Mouse (Mus musculus) spleen, postnatal 14 days (tissue): ENCODE measurements around the gene Fam83g.

Experiments used
- DNase-seq, 2 experiments: peaks; one replicate each; pipeline ENCODE4 v3.0.0; 2021 to 2022; ENCODE audit warnings: low spot score in 2 of 2

The Fam83g gene

DNA sequence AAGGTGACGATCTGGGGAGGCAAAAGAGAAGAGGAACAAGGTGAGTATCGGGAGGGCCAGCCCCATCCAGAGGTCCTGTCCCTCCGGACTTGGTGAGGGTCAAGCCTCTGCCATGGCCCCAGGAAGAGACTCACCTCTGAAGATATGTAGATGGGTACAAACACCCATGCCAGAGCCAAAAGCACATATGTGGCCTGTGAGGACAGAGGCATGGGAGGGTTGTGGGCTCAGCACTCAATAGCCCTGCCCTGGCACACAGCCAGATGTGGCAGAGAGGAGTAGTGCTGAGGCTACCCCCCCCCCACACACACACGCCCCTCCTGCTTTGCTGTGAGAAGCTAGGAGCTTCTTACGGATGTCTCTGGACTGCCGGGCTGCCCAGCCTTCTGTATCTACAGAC lies 31.2 kb downstream of the Fam83g start:
- no peak for DNase-seq

DNA sequence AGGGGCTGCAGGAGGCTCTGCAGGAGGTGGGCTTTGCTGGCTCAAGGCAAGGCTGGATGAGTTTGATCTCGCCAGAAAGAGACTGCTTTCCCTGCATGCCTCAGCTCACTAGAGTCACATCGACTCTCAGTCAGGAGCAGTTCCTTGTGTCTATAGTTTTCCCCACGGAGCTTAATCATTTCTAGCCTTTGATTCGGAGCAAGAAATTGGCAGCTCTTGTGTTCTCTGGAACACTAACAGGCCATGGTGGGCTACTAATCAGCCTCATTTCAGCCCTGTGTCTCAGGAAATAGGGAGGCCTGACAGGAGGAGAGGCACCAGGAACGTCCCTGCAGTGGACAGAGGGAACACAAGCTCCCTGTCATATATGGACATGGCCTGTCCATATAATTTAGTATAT lies 34.1 kb downstream of the Fam83g start:
- DNase-seq: no peak

DNA sequence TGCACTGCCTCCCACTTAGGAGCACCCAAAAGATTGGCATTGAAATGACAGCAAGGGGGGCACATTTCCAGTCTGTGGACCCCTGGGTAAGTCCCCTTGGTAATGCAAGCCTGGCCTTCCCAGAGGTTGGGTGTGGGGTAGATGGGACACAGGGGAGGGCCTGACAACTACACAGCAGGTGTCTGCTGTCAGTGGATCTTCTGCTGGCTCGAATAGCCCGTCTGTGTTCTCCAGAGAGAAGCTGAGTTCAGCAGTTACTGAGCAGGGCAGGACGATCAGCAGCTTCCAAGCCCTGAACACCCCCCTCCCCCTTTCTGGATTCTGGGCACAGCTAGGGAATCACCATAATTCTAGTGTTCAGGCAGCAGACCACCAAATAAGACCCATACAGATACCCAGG lies 35.5 kb downstream of the Fam83g start:
- DNase-seq: no peak

DNA sequence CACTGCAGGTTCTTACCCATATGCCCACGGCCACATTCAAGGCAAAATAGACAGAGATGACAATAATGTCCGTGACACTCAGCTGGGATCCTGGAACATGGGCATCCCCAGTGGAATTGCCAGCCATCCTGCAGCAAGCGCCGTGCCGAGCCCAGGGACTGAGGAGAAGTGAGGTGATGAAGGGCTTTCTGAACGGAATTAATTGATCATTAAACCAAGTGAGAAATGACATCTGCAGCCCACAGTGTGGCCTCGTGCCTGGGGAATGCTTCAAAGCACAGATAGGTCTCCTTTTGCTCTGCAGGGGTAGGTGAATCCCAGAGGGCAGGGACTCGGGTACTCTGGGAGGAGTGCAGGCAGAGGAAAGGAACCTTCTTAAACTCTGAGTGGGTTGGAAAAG lies 35.9 kb downstream of the Fam83g start:
- DNase-seq: no peak

DNA sequence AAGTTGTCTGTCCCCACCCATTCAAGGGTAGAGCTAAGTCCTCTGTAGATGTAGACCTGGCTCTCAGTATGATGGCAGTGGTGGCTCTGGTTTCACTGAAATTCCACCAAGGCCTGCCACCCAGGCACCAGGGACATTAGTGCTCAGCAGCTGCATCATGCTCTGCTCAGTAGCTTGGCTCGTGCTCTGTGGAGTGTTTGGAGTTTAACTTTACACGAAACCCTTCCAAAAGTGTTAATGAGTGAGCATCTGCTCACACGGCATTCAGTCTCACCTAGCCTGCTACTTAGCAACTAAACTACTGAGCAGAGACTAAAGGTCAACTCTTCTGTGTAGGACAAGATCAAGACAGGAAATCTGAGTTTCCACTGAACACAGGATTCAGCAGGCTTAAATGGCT lies 36.7 kb downstream of the Fam83g start, which contains the start of gene Slc5a10:
Gene Slc5a10 (minus strand): TSS at position 191 of the 400 bp plus-strand sequence.
- no peak for DNase-seq

DNA sequence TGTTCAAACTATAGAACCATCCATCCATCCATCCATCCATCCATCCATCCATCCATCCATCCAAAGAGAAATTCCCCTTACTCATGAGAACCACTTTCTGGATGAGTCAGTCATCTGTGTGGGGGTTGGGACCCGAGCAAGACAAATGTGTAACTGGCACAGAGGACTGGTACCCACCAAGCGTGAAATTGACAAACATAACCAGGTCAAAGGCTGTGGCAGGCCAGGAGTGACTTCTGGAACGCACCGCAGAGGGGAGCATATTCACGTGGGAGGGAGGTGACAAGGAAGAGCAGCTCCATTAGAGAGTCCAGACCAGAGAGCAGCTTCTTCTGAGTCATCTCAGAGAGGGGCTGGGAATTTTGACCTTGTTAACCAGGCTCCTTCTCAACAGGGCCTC lies 38.2 kb downstream of the Fam83g start:
- DNase-seq: no peak

DNA sequence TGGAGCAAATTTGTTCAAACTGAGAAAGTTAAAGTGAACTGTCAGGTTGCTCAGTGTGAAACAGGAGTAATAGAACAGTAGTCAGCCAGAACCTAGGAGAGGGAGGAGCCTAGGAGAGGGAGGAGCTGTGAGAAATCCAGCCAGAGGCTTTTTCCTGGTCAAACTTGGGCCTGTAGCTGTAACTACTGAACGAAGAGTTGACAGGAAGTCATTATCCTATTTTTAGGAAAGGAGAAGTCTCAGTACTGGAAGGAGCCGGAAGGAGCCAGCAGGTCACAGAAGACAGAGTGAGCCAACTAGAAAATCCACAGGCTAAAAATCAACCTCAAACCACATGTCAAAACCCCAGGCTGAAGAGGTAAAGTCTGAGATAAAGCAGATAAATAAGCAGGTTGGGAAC lies 44.1 kb downstream of the Fam83g start:
- no peak for DNase-seq

DNA sequence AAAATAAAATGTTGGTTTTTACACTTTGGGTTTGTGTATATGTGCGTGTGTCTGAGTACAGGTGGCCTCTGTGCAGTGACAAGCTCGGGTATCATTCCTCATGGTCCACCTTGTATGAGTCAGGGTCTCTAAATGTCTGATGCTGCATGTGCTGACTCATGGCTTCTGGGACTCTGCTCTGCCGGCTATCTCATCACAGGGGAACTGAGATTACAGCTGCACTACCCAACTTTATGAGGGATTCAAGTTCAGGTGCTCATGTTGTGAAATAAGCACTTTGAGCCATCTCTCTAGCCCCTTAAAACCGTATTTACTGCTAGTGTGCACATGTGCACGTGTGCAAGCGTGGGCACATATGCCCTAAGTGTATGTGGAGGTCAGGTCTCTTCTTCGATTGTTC lies 48.8 kb downstream of the Fam83g start:
- no peak for DNase-seq

DNA sequence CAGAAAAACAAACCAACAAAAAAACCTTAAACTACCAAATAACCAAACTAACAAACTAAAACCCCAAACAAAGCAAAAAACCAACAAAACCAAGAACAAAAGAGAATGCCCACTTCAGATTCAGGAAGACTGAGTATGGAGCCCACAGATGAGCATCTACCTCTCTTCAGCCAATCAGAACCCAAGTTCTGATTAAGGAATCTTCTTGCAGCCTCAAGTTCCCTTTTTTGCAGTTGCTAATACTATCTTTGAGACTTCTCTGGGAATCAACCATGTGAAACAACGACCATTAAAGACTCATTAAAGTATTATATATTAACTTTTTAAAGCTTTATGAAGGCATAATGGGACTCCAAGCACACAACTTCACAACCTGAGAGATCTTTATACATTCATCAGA lies 53.4 kb downstream of the Fam83g start:
- DNase-seq: no peak

DNA sequence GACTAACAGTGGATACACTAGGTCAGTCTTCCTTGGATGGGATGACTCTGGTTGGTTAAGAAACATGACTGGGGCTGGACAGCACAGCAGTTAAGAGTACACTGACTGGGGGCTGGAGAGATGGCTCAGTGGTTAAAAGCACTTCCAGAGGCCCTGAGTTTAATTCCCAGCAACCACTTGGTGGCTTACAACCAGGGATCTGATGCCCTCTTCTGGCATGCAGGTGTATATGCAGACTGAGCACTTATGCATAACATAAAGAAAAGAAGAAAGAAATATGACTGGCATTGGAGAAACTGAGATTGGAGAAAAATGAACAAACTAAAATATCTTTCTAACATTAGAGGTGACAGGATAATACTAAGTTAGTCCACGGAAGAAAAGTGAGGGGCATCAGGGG lies 56.6 kb downstream of the Fam83g start:
- DNase-seq: no peak

DNA sequence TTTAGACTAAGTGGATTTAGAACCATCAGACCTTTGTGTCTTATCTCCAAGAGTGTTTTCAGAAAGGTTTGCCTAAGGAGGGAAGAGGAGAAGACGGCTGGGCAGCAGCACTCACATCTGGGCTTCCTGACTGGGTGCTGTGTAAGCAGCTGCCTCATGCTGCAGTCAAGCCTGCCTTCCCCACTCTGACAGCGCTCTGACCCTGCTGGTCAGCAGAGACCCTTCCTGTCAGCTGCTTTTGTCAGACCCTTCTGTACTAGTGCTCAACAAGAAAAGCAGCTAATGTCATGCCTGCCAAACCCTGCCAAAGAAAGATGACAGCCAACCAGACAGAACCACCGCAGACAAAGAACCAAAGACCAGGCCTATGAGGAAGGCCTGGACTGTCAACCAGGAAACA lies 59.9 kb downstream of the Fam83g start:
- no peak for DNase-seq

DNA sequence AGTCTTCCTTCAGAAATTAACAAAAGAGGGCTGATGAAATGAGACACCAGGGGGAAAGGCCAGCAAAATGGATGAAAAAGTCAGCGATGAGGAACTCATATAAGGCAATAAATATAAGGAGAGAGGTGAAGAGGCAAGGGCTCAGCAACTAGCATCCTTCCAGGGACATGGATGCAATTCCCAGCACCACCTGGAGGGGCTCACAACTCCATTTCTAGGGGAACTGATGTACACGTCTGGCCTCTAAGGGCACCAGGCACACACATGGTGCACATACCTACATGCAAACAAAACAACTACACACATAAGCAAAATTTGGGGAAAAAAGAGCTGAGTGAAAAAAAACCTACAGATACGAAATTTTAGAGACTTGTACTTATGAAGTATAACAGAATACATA lies 60.6 kb downstream of the Fam83g start:
- no peak for DNase-seq

DNA sequence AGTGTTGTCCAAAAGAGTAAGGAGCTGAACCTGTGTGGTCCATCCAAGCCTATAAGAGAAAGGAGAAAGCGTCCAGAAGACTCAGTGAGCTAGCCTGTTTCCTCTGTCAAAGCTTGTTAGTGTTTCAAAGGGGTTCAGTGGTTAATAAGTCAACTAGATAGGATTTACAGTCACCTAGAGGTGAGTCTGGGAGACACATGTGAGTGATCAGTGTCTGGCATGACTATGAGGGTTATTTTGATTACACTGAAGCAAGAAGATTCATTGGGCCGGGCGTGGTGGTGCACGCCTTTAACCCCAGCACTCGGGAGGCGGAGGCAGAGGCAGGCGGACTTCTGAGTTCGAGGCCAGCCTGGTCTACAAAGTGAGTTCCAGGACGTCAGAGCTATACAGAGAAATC lies 61.9 kb downstream of the Fam83g start:
- no peak for DNase-seq

DNA sequence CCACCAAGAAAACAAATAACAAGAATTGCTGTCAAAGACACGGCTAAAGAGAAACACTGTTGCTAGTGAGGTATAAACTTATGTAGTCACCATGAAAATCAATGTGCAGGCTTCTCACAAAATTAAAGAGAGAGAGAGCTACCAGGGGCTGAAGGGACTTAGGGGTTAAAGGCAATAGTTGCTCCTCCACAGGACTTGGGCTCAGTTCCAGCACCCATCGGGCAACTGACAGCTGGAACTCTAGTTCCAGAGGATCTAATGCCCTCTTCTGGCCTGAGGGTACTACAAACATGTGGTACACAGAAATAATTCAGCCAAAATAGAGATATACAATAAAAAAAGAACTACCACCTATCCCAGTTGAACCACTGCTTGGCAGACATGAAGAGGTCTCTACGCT lies 63.3 kb downstream of the Fam83g start:
- DNase-seq: no peak

DNA sequence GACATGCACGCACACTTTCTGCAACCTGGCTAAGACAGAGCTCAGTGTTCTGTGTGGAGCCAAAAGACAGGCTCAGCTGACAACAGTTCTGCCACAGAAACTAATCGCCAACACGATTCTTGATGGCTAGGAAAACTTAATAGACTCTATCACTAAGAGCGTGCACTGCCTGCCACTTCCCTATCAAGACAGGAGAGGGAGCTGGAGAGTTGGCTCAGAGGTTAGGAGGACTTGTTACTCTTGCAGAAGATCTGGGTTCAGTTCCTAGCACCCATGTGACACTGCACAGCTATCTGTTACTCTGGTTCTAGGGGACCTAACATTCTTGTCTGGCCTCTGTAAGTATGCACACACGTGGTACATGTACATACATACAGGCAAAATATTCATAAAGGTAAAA lies 67.7 kb downstream of the Fam83g start:
- DNase-seq: no peak

DNA sequence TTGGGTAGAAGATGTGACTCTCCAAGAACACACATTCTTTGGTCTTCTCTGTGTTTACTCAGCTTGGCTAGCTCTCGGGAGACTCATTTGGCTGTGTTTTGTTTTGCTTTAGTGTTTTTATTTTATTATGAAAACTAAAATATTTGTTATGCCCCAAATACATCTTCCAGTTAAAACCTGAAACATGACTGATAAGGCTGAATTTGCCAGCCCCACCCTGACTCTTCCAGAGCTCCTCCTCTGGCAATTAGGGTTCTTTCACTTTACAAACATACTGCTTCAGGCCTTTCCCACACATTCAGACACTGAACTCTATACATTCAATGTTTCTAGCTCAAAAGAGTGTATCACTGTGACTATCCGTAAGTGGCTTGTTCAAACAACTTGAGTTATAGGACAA lies 73.3 kb downstream of the Fam83g start:
- no peak for DNase-seq
